Mouse (Mus musculus) stomach, embryonic 14.5 days (tissue): ENCODE data around the gene Tmprss4. TPM values are rescaled to one million over a fixed set of nuclear protein-coding genes. Genes with fewer than 3 reads are reported as not detected.

ENCODE experiments used
- ATAC-seq: fragments of 200-750 bp; cut with Nextera tagmentation; 2 replicates; pipeline ENCODE4 v1.8.0; 2017; ENCODE audit warnings: low read depth, moderate TSS enrichment; ENCODE audit not compliant: insufficient number of reproducible peaks, insufficient read depth, low FRiP score
- H3K27ac ChIP-seq: fragments of 300-500 bp; sonication (generic); 2 replicates; pipeline ENCODE4 v1.5.1; 2014; ENCODE audit warnings: mild to moderate bottlenecking, low read length, moderate library complexity, mixed read lengths
- H3K27me3 ChIP-seq: fragments of 300-500 bp; sonication (generic); 2 replicates; pipeline ENCODE4 v1.6.1; 2014; ENCODE audit warnings: low read length, control low read depth, mixed read lengths; ENCODE audit not compliant: control insufficient read depth, insufficient read depth
- H3K36me3 ChIP-seq: fragments of 300-500 bp; sonication (generic); 2 replicates; pipeline ENCODE4 v1.6.1; 2014; ENCODE audit warnings: mild to moderate bottlenecking, control low read depth, low read length, moderate library complexity, mixed read lengths; ENCODE audit not compliant: control insufficient read depth, insufficient read depth
- H3K4me1 ChIP-seq: fragments of 300-500 bp; sonication (generic); 2 replicates; pipeline ENCODE4 v1.6.1; 2014; ENCODE audit warnings: low read length, control low read depth, mixed read lengths; ENCODE audit not compliant: control insufficient read depth, insufficient read depth
- H3K4me2 ChIP-seq: fragments of 300-500 bp; sonication (generic); replicated peaks from 2 replicates; pipeline ENCODE4 v1.6.1; 2014; ENCODE audit warnings: low read depth, low read length, control low read depth
- H3K4me3 ChIP-seq: fragments of 300-500 bp; sonication (generic); 2 replicates; pipeline ENCODE4 v1.5.1; 2014; ENCODE audit warnings: low read depth, low read length, control low read depth
- H3K9ac ChIP-seq: fragments of 300-500 bp; sonication (generic); replicated peaks from 2 replicates; pipeline ENCODE4 v1.6.1; 2014; ENCODE audit warnings: low read depth, mild to moderate bottlenecking, control low read depth, low read length, moderate library complexity, mixed read lengths
- H3K9me3 ChIP-seq: fragments of 300-500 bp; sonication (generic); 2 replicates; pipeline ENCODE4 v1.6.1; 2016; ENCODE audit warnings: low read depth, low read length, control low read depth; ENCODE audit not compliant: control insufficient read depth
- WGBS: fragments of 180-500 bp; shearing (Covaris S2); extraction: QIAGEN DNeasy Blood & Tissue Kit; methylation state at CpG from one replicate; pipeline ENCODE4 v1.1.7; 2014; 5-methylcytosine and 5-hydroxymethylcytosine counted together
- polyA plus RNA-seq: library from polyadenylated mRNA; unstranded; fragments of >200 nt; fragmentation: Nextera tagmentation; extraction: Ambion mirVana; gene quantifications from 2 replicates; pipeline ENCODE4 v1.2.1, GENCODE M21; 2014

Gene Tmprss4
- polyA plus RNA-seq, 1 experiment from 2014 or later: 19.2 TPM

DNA sequence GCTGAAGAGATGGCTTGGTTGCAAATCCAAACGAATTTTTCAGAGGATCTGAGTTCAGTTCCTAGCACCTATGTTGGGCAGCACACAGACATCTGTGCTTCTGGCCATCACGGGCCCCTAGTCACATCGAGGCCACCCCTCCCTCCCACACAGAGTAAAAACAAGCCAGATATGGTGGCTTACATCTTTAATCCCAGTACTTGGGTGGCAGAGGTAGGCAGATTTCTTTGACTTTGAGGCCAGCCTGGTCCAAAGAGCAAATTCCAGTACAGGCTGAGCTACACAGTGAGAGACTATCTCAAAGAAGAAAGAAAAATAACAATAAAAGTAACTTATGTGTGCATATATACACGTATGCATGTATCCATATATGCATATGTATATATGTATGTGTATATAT lies 2.2 kb upstream of the Tmprss4 start:
- Histone ChIP-seq H3K4me3 (no peak overlapping the region), H3K4me2 (no peak overlapping the region), H3K4me1 (no peaks in the 10 kb centered on the region), H3K9me3 (no peaks in the 10 kb centered on the region), H3K9ac (no peak overlapping the region), H3K27ac (no peak overlapping the region), H3K27me3 (no peaks in the 10 kb centered on the region), H3K36me3 (no peaks in the 10 kb centered on the region)
- no peak for ATAC-seq
- WGBS: 70% methylated on average over 4 of the region's 4 CpGs

DNA sequence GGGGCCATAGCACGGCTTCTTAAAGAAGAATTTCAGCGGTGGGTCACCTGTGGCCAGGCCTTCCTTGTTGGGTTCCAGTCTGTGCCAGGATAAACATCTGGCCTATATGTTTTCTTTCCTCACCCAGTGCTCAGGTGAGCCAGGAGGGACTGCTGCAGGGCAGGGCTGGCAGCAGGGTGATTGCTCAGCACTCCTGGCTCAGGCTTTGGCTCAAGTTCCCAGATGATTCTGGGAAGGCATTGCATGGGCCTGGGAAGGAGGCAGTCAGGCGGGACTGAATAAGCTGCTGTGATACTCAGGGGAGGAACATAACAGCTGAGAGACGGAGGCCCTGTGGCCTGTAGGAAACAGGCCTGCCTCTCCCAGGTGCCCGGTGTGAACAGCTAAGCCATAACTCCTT lies 1.3 kb upstream of the Tmprss4 start:
- Histone ChIP-seq H3K27ac (no peak overlapping the region), H3K4me3 (no peak overlapping the region), H3K36me3 (no peaks in the 10 kb centered on the region), H3K9me3 (no peaks in the 10 kb centered on the region), H3K4me1 (no peaks in the 10 kb centered on the region), H3K4me2 (no peak overlapping the region), H3K27me3 (no peaks in the 10 kb centered on the region), H3K9ac (no peak overlapping the region)
- no peak for ATAC-seq
- WGBS: 83% methylated on average over 5 of the region's 5 CpGs

DNA sequence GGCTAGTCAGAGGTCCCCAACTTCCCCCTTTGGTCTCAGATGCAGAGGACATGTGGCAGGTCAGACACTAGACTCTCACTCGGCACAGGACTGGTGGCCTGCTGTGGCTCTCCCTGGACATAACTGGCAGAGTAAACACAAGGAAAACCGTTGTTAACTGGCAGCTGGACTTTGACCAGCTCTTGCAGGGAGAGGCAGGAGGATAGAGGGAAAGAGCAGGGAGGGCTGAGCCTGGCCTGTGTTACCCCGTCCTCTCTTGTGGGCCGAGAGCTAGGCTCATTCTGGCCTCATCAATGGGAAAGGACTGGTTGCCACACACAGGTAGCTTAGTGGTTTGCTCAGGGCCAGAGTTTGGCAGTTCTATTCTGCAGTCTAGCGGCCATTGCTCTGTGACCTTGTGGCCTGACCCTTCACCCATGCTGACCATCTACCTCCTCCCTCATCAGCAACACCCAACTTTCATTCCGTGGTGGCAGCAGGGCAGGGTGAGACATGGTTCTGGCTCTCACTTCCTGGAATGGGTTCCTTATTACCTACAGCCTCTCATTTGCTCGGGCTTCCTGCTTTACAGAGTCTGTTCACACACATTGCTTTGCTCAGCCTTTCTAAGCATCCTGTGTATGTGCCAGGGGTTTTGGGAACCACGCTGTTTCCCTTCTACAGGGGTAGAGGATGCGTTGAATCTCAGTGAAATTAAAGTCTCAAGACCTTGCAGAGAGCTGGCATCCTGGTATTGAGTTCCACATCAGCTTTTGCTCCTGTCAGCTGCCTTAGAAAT lies 1.7 kb downstream of the Tmprss4 start:
- peak; percentile 62; the same call in 1 of the 2 replicates for ATAC-seq
- H3K27me3 ChIP-seq: no peaks in the 10 kb centered on the region
- no peaks in the 10 kb centered on the region for H3K4me1 ChIP-seq
- no peak overlapping the region for H3K4me3 ChIP-seq
- H3K9me3 ChIP-seq: no peaks in the 10 kb centered on the region
- 56% methylated on average over 9 of the region's 9 CpGs for WGBS
- H3K4me2 ChIP-seq: peak overlapping the region; percentile 27
- H3K9ac ChIP-seq: no peak overlapping the region
- peak overlapping the region; percentile 52; the same call in 1 of the 2 replicates for H3K27ac ChIP-seq
- no peaks in the 10 kb centered on the region for H3K36me3 ChIP-seq

DNA sequence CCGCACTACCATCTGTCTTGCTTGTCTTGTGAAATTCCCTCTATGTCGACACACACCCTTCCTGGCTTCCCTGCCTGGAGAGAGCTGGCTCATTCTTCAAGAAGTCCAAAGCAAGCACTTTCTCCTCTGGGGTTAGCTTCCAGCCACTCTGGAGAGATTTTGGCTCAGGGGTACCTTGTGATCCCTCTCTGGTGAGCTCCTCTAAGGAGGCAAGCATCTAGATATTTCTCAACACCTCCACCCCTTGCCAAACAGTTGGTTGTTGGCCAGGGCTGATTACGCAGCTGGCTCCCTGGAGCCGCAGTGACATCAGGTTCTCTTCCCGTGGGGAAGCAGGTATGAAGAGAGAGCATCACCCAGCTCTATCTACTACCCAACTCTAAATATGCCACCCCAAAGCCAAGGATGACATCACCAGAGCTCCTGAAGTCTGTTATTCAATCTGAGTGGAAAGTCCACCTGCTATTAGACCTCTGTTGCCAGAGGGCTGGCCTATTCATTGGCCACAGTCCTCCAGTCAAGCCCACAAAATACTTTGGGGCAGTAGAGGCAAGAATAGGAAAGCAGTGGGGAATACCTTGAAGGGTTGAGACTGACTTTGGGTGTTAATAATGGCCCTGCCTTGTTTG lies 2.5 kb downstream of the Tmprss4 start:
- Histone ChIP-seq H3K9me3 (no peaks in the 10 kb centered on the region), H3K9ac (no peak overlapping the region), H3K4me1 (no peaks in the 10 kb centered on the region), H3K27ac (no peak overlapping the region), H3K36me3 (no peaks in the 10 kb centered on the region), H3K27me3 (no peaks in the 10 kb centered on the region), H3K4me3 (no peak overlapping the region), H3K4me2 (no peak overlapping the region)
- no peak for ATAC-seq
- WGBS: 75% methylated on average over 5 of the region's 5 CpGs

- WGBS: 79% methylated on average over 5 of the region's 5 CpGs
- ATAC-seq: no peak
- no peak overlapping the region for H3K4me2 ChIP-seq
Observed at GRCm38 (mm10) chr9:45197549-45197948, 6.3 kb downstream of the Tmprss4 start.

GRCm38 (mm10) chr9:45196125-45196830 lies 7.6 kb downstream of the Tmprss4 start:
- Histone ChIP-seq H3K36me3 (no peaks in the 10 kb centered on the region), H3K9ac (no peak overlapping the region), H3K27me3 (no peaks in the 10 kb centered on the region), H3K9me3 (no peaks in the 10 kb centered on the region), H3K4me3 (no peak overlapping the region), H3K4me2 (no peak overlapping the region), H3K27ac (no peak overlapping the region), H3K4me1 (no peaks in the 10 kb centered on the region)
- WGBS: 73% methylated on average over 8 of the region's 8 CpGs
- no peak for ATAC-seq

More at GRCm38 (mm10) chr9:45197549-45197948, 6.3 kb downstream of the Tmprss4 start:
- no peak overlapping the region for H3K9ac ChIP-seq
- H3K4me1 ChIP-seq: no peaks in the 10 kb centered on the region
- H3K4me3 ChIP-seq: no peak overlapping the region
- no peak overlapping the region for H3K27ac ChIP-seq
- H3K27me3 ChIP-seq: no peaks in the 10 kb centered on the region
- H3K36me3 ChIP-seq: no peaks in the 10 kb centered on the region
- no peaks in the 10 kb centered on the region for H3K9me3 ChIP-seq

DNA sequence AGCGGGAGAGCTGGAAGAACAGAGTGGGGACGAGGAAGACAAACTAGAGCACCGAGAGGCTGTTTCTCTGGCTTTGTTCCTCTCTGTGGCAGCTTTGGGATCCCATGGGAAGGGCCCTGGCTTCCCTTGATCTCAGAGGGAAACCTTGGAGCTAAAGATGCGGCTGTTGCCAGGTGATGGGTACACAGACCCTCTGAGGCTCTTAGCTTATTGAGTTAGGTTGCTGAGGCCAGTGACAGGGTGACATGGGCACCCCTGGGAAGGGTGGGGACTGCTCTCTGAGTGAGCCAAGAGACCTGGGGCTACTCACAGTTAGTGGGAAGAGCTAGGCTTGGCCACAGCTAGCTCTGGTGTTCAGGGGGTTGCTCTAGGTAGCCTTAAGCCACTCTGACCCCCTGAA lies 8.4 kb downstream of the Tmprss4 start:
- Histone ChIP-seq H3K9ac (no peak overlapping the region), H3K27ac (no peak overlapping the region), H3K36me3 (no peaks in the 10 kb centered on the region), H3K27me3 (no peaks in the 10 kb centered on the region), H3K4me3 (no peak overlapping the region), H3K9me3 (no peaks in the 10 kb centered on the region), H3K4me2 (no peak overlapping the region), H3K4me1 (no peaks in the 10 kb centered on the region)
- no peak for ATAC-seq
- 73% methylated on average over 4 of the region's 4 CpGs for WGBS

GRCm38 (mm10) chr9:45189661-45190174 lies 14.2 kb downstream of the Tmprss4 start:
- Histone ChIP-seq H3K4me2 (no peak overlapping the region), H3K36me3 (no peaks in the 10 kb centered on the region), H3K27me3 (no peaks in the 10 kb centered on the region), H3K4me1 (no peaks in the 10 kb centered on the region), H3K4me3 (no peak overlapping the region), H3K9me3 (no peaks in the 10 kb centered on the region), H3K27ac (no peak overlapping the region), H3K9ac (no peak overlapping the region)
- 84% methylated on average over 4 of the region's 4 CpGs for WGBS
- no peak for ATAC-seq
